Mouse (Mus musculus): ENCODE measurements at regions not wholly inside any gene's neighbourhood (a gene's known extent, or its start where the extent isn't known, plus 50 kb on each side); places are given as distances from the start of the nearest gene placed in this dataset.

DNA sequence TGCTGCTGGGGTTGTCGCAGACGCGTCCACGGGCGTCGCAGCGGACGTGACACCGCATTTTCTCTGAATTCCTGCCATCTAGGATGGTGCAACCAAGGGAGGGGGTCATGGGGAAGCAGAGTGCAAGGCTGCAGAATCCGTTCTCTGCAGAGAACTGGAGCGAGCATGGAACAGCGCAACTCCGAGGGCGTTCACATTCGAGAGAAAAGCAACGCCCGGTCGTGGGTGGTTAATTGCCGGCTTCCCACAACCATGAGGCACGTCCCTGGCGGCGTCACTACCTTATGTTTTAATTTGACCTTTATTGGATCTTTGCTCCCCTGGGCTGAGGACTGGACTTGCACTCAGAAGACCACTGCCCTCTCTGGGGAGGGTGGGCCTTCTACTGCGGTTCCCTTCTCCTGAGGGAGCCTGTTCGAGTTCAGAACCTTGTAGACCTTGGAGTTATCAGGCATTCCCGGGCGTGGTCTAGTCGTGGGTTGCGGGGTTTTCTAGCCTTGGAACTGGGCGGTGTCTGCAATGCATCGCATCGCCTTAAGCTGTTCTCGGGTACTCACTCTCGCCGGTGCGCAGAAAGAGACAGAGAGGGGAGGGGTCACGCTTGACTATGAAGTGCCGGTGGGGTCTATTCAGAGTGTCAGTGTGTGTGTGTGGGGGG is 175.6 kb upstream of the Topaz1 start:
- Histone ChIP-seq H3K9me3 (ENCODE audit: low read length) (no peaks in the 10 kb centered on the region), H3K4me1 (ENCODE audit: insufficient read depth, low read length) (no peaks in the 10 kb centered on the region), H3K4me3 (ENCODE audit: low read length) (peak overlapping the region; percentile 62), H3K4me2 (ENCODE audit: low read depth, low read length) (peak overlapping the region; percentile 72), H3K27me3 (ENCODE audit: insufficient read depth, low read length) (peaks cover 28% of the 10 kb centered on the region), H3K9ac (replicated peaks; ENCODE audit: low read length) (peak overlapping the region; percentile 62), H3K27ac (peak overlapping the region; percentile 91), H3K36me3 (ENCODE audit: insufficient read depth, low read length) (no peaks in the 10 kb centered on the region)
- ATAC-seq (peak; percentile 4; the same call in 1 of the 2 replicates), DNase-seq (ENCODE audit: low spot score) (peak; percentile 53)
- under 1% methylated on average over 37 of the region's 37 CpGs for WGBS
- no peak; the same call in 1 of the 2 replicates for TF ChIP-seq CTCF (IDR thresholded peaks at IDR 0.05; ENCODE audit: low read depth)

DNA sequence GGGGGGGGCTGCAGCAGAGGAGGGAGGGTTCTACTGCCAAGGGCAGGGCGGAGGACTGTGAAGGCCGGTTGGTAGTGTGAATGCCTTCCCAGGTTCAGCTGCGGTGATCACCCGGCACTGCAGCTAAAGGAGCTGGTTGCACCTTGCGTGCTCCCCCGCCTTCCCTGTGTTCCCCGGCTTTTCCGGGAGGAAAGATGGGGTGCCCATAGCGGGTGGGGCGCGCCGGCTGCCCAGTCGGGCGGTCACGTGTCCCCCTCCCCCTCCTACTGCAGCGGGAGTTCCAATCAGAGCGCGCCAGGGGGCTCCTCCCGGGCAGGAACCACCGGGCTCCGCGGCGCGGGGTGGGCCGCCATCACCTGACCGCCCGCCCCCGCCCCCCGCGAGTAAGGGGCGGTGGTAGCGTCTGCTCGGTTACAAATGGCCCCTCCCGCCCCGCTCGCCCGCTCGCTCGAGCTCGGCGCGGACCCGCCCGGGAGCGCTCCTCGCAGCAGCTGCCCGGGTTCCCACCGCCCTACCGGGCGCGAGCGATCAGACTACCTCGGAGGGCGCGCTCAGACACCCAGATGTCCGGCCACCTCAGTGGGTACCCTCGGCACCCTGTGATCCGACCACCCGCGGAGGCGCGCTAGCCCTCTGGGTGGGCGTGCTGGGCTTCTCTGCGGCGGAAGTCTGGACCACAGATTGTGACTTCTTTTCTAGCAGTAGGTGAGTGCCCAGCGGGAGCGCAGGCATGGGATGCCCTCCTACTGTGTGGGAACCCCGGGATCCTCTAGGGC is 174.9 kb upstream of the Topaz1 start:
- DNase-seq (ENCODE audit: low spot score): peak; percentile 93
- ATAC-seq: peak; percentile 83
- H3K27ac ChIP-seq: peak overlapping the region; percentile 91
- H3K9ac ChIP-seq (replicated peaks; ENCODE audit: low read length): peak overlapping the region; percentile 62
- H3K9me3 ChIP-seq (ENCODE audit: low read length): no peaks in the 10 kb centered on the region
- H3K36me3 ChIP-seq (ENCODE audit: insufficient read depth, low read length): no peaks in the 10 kb centered on the region
- WGBS: 2% methylated on average over 64 of the region's 68 CpGs
- peaks cover 28% of the 10 kb centered on the region for H3K27me3 ChIP-seq (ENCODE audit: insufficient read depth, low read length)
- peak overlapping the region; percentile 62 for H3K4me3 ChIP-seq (ENCODE audit: low read length)
- no peak for TF ChIP-seq CTCF (IDR thresholded peaks at IDR 0.05; ENCODE audit: low read depth)
- no peaks in the 10 kb centered on the region for H3K4me1 ChIP-seq (ENCODE audit: insufficient read depth, low read length)
- H3K4me2 ChIP-seq (ENCODE audit: low read depth, low read length): peak overlapping the region; percentile 72

DNA sequence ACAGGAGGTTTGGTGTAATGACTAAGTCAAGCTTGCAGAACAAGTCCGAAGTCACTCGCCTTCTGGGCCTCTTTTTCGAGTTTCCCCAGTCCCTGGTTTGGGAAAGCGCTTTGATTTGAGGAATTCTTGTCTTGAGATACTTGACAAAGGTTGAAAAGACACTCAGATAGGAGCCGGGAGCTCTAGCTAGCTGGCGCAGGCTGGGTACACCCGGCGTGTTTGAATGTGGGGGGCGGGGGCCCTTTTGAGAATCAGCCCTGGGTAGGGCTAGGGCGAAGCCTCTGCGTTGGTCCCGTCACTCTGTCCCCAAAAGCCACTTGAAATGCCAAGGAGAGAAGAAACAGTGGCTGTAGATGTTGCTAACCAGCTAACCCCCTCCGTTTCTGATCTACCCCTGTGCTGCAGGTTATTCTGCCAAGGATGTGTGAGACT is 174.3 kb upstream of the Topaz1 start:
- 1% methylated on average over 13 of the region's 13 CpGs for WGBS

DNA sequence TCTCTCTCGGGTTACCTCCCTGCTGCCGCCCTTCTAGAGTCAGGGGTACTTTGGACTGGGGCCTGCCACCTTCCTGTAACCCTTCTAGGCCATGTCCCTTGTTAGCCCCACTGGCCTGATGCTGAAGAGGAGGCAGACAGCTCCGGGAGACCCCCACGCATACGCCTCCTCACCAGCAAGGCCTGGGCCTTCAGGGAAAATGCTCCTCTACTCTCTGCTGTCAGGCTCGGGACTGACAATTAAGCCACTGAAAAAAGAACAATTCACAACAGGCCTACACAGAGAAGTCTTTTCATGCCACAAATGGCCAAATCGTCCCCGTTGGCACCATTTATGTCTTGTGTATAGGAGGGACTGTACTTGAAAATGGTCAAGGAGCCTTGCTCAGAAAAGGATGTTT is 161.9 kb upstream of the Topaz1 start:
- 67% methylated on average over 8 of the region's 8 CpGs for WGBS
- ATAC-seq: 0 out of 2 replicates have a peak, but pooled peaks have one; percentile 14
- Histone ChIP-seq H3K4me3 (ENCODE audit: low read length) (no peak overlapping the region), H3K4me2 (ENCODE audit: low read depth, low read length) (no peak overlapping the region), H3K27ac (no peak overlapping the region; the same call in 1 of the 2 replicates), H3K36me3 (ENCODE audit: insufficient read depth, low read length) (no peaks in the 10 kb centered on the region), H3K4me1 (ENCODE audit: insufficient read depth, low read length) (no peaks in the 10 kb centered on the region), H3K9me3 (ENCODE audit: low read length) (no peaks in the 10 kb centered on the region), H3K9ac (replicated peaks; ENCODE audit: low read length) (no peak overlapping the region), H3K27me3 (ENCODE audit: insufficient read depth, low read length) (no peaks in the 10 kb centered on the region)
- no peak for DNase-seq (ENCODE audit: low spot score)
- TF ChIP-seq CTCF (IDR thresholded peaks at IDR 0.05; ENCODE audit: low read depth): no peak

More for the DNA sequence above, 174.3 kb upstream of the Topaz1 start:
- ATAC-seq: no peak
- Histone ChIP-seq H3K4me3 (ENCODE audit: low read length) (peak overlapping the region; percentile 62), H3K9ac (replicated peaks; ENCODE audit: low read length) (peak overlapping the region; percentile 62), H3K9me3 (ENCODE audit: low read length) (no peaks in the 10 kb centered on the region), H3K4me2 (ENCODE audit: low read depth, low read length) (peak overlapping the region; percentile 72), H3K4me1 (ENCODE audit: insufficient read depth, low read length) (no peaks in the 10 kb centered on the region), H3K36me3 (ENCODE audit: insufficient read depth, low read length) (no peaks in the 10 kb centered on the region), H3K27me3 (ENCODE audit: insufficient read depth, low read length) (peaks cover 28% of the 10 kb centered on the region; the same call in 1 of the 2 replicates), H3K27ac (peak overlapping the region; percentile 91; the same call in 1 of the 2 replicates)
- TF ChIP-seq CTCF (IDR thresholded peaks at IDR 0.05; ENCODE audit: low read depth): no peak
- DNase-seq (ENCODE audit: low spot score): no peak

DNA sequence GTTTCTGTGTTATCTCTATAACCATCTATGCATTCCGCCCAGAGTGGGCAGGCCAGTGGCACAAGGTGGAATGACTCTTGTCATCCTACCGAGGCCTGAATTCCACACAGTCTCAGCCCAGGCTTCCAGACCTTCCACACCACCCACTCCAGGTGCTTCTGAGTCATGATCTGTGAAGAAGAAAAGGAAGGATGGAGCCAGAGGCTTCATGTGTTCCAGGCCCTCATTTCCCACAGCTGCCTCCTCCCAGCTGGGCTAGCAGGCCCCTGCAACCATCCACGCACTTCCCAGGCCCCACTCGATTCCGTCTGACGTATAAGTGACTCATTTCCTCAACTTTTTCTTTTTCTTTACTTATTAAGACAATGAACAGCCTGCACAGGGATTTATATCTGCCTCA is 160.7 kb upstream of the Topaz1 start:
- Histone ChIP-seq H3K4me1 (ENCODE audit: insufficient read depth, low read length) (peaks cover 5% of the 10 kb centered on the region; the same call in 1 of the 2 replicates), H3K27ac (no peak overlapping the region), H3K27me3 (ENCODE audit: insufficient read depth, low read length) (no peaks in the 10 kb centered on the region), H3K4me3 (ENCODE audit: low read length) (no peak overlapping the region), H3K36me3 (ENCODE audit: insufficient read depth, low read length) (no peaks in the 10 kb centered on the region), H3K9ac (replicated peaks; ENCODE audit: low read length) (no peak overlapping the region), H3K4me2 (ENCODE audit: low read depth, low read length) (no peak overlapping the region), H3K9me3 (ENCODE audit: low read length) (no peaks in the 10 kb centered on the region)
- no peak for ATAC-seq
- DNase-seq (ENCODE audit: low spot score): no peak
- TF ChIP-seq CTCF (IDR thresholded peaks at IDR 0.05; ENCODE audit: low read depth): no peak
- 93% methylated on average over 6 of the region's 6 CpGs for WGBS

DNA sequence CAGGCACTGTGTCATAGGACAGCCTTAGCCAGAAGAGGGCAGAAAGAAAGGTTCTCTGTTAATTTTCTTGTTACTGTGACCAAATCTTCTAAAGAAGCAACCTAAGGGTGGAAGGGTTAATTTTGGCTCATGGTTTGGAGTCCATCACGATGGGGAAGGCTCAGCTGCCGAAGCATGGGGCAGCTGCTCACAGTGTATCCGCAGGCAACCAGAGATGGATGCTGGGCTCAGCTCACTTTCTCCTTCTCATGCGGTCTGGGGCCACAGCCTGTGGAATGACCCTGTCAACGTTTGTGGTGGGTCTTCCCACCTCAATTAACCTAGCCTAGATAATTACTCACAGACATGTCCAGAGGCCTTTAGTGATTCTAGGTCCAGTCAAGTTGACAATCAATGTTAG is 160.2 kb upstream of the Topaz1 start:
- 64% methylated on average over 5 of the region's 5 CpGs for WGBS
- Histone ChIP-seq H3K9me3 (ENCODE audit: low read length) (no peaks in the 10 kb centered on the region), H3K27ac (no peak overlapping the region), H3K27me3 (ENCODE audit: insufficient read depth, low read length) (no peaks in the 10 kb centered on the region), H3K4me2 (ENCODE audit: low read depth, low read length) (no peak overlapping the region), H3K36me3 (ENCODE audit: insufficient read depth, low read length) (no peaks in the 10 kb centered on the region), H3K4me3 (ENCODE audit: low read length) (no peak overlapping the region), H3K4me1 (ENCODE audit: insufficient read depth, low read length) (peaks cover 5% of the 10 kb centered on the region; the same call in 1 of the 2 replicates), H3K9ac (replicated peaks; ENCODE audit: low read length) (no peak overlapping the region)
- no peak for TF ChIP-seq CTCF (IDR thresholded peaks at IDR 0.05; ENCODE audit: low read depth)
- ATAC-seq: no peak
- DNase-seq (ENCODE audit: low spot score): no peak

Measured in hindbrain, postnatal 0 days (tissue).